Mouse (Mus musculus) intestine, postnatal 0 days (tissue): ENCODE results near the gene Knl1. TPM values are rescaled to one million over a fixed set of nuclear protein-coding genes. Genes with fewer than 3 reads are reported as not detected.

Experiments used
- ATAC-seq: fragments of 200-750 bp; cut with Nextera tagmentation; 2 replicates; pipeline ENCODE4 v1.8.0; 2017; ENCODE audit warnings: mild to moderate bottlenecking, moderate TSS enrichment, moderate library complexity
- H3K27ac ChIP-seq: fragments of 300-500 bp; sonication (generic); 2 replicates; pipeline ENCODE4 v1.5.1; 2014; ENCODE audit warnings: mild to moderate bottlenecking, low read depth, low read length, moderate library complexity
- H3K27me3 ChIP-seq: fragments of 300-500 bp; sonication (generic); replicated peaks from 2 replicates; pipeline ENCODE4 v1.6.1; 2014; ENCODE audit warnings: low read length, mixed read lengths; ENCODE audit not compliant: control insufficient read depth, insufficient read depth
- H3K36me3 ChIP-seq: fragments of 300-500 bp; sonication (generic); 2 replicates; pipeline ENCODE4 v1.6.1; 2014; ENCODE audit warnings: mild to moderate bottlenecking, moderate library complexity; ENCODE audit not compliant: control insufficient read depth, insufficient read depth
- H3K4me1 ChIP-seq: fragments of 300-500 bp; sonication (generic); replicated peaks from 2 replicates; pipeline ENCODE4 v1.6.1; 2014; ENCODE audit warnings: antibody characterized with exemption, low read length, mixed read lengths; ENCODE audit not compliant: control insufficient read depth, insufficient read depth
- H3K4me2 ChIP-seq: fragments of 300-500 bp; sonication (generic); replicated peaks from 2 replicates; pipeline ENCODE4 v1.6.1; 2014; ENCODE audit warnings: low read depth, mild to moderate bottlenecking, moderate library complexity
- H3K4me3 ChIP-seq: fragments of 300-500 bp; sonication (generic); 2 replicates; pipeline ENCODE4 v1.5.1; 2014; ENCODE audit warnings: low read depth, low read length
- H3K9ac ChIP-seq: fragments of 300-500 bp; sonication (generic); 2 replicates; pipeline ENCODE4 v1.6.1; 2014; ENCODE audit warnings: mild to moderate bottlenecking, low read depth, low read length
- H3K9me3 ChIP-seq: fragments of 300-500 bp; sonication (generic); 2 replicates; pipeline ENCODE4 v1.6.1; 2016; ENCODE audit warnings: mixed run types; ENCODE audit not compliant: control insufficient read depth
- CTCF ChIP-seq: sonication (generic); IDR thresholded peaks from 2 replicates; pipeline ENCODE4 v1.5.1; 2016; ENCODE audit warnings: low read depth, mild to moderate bottlenecking, control low read depth, antibody characterized with exemption, moderate library complexity
- WGBS: fragments of 180-500 bp; shearing (Covaris S2); extraction: QIAGEN DNeasy Blood & Tissue Kit; methylation state at CpG from one replicate; pipeline ENCODE4 v1.1.7; 2014; 5-methylcytosine and 5-hydroxymethylcytosine counted together
- polyA plus RNA-seq: library from polyadenylated mRNA; unstranded; fragments of >200 nt; fragmentation: Nextera tagmentation; extraction: Ambion mirVana; gene quantifications from 2 replicates; pipeline ENCODE4 v1.2.1, GENCODE M21; 2015

Knl1 gene
- polyA plus RNA-seq, 1 experiment from 2014 or later, result 15.2 TPM

- no peak for ATAC-seq
- Histone ChIP-seq H3K36me3 (no peaks in the 10 kb centered on the region), H3K27ac (no peak overlapping the region), H3K4me3 (no peak overlapping the region), H3K9me3 (no peaks in the 10 kb centered on the region), H3K9ac (no peak overlapping the region), H3K4me1 (0 out of 2 replicates have a peak, but pooled peaks cover 9% of the 10 kb centered on the region), H3K27me3 (no peaks in the 10 kb centered on the region), H3K4me2 (no peak overlapping the region)
- 45% methylated on average over 4 of the region's 4 CpGs for WGBS
- no peak for TF ChIP-seq CTCF
Observed at GRCm38 (mm10) chr2:119050132-119050650, 3.3 kb downstream of the Knl1 start.

- H3K27ac ChIP-seq, result no peak overlapping the region
- H3K4me3 ChIP-seq, result no peak overlapping the region
- no peaks in the 10 kb centered on the region for H3K9me3 ChIP-seq
- H3K27me3 ChIP-seq, result no peaks in the 10 kb centered on the region
- H3K9ac ChIP-seq, result no peak overlapping the region
- 77% methylated on average over 2 of the region's 2 CpGs for WGBS
- no peak for TF ChIP-seq CTCF
- no peaks in the 10 kb centered on the region for H3K4me1 ChIP-seq
- peaks cover 14% of the 10 kb centered on the region for H3K36me3 ChIP-seq
- no peak for ATAC-seq
- no peak overlapping the region for H3K4me2 ChIP-seq
Observed at GRCm38 (mm10) chr2:119060139-119060538, 13.2 kb downstream of the Knl1 start.

- TF ChIP-seq CTCF, result no peak
- no peak overlapping the region for H3K4me2 ChIP-seq
- no peaks in the 10 kb centered on the region for H3K9me3 ChIP-seq
- no peaks in the 10 kb centered on the region for H3K27me3 ChIP-seq
- WGBS, result 90% methylated on average over 4 of the region's 4 CpGs
- peaks cover 26% of the 10 kb centered on the region for H3K36me3 ChIP-seq
- H3K4me1 ChIP-seq, result no peaks in the 10 kb centered on the region
- H3K4me3 ChIP-seq, result no peak overlapping the region
- no peak for ATAC-seq
- no peak overlapping the region for H3K9ac ChIP-seq
- no peak overlapping the region for H3K27ac ChIP-seq
Observed at GRCm38 (mm10) chr2:119072397-119072796, 25.5 kb downstream of the Knl1 start.

GRCm38 (mm10) chr2:119086156-119086555 lies 39.2 kb downstream of the Knl1 start:
- Histone ChIP-seq H3K36me3 (peaks cover 12% of the 10 kb centered on the region), H3K27me3 (no peaks in the 10 kb centered on the region), H3K4me1 (no peaks in the 10 kb centered on the region), H3K27ac (no peak overlapping the region), H3K9me3 (no peaks in the 10 kb centered on the region), H3K9ac (no peak overlapping the region), H3K4me3 (no peak overlapping the region), H3K4me2 (no peak overlapping the region)
- no peak for TF ChIP-seq CTCF
- 90% methylated on average over 2 of the region's 2 CpGs for WGBS
- no peak for ATAC-seq

GRCm38 (mm10) chr2:119101552-119101951 lies 54.6 kb downstream of the Knl1 start:
- Histone ChIP-seq H3K36me3 (peaks cover 25% of the 10 kb centered on the region), H3K27me3 (no peaks in the 10 kb centered on the region), H3K27ac (no peak overlapping the region), H3K9ac (no peak overlapping the region), H3K4me3 (no peak overlapping the region), H3K4me1 (no peaks in the 10 kb centered on the region), H3K9me3 (no peaks in the 10 kb centered on the region), H3K4me2 (no peak overlapping the region)
- ATAC-seq, result no peak
- no peak for TF ChIP-seq CTCF

- WGBS, result 66% methylated on average over 5 of the region's 5 CpGs
- H3K27me3 ChIP-seq, result no peaks in the 10 kb centered on the region
- H3K4me1 ChIP-seq, result no peaks in the 10 kb centered on the region; the same call in 1 of the 2 replicates
- no peak overlapping the region for H3K4me2 ChIP-seq
- no peaks in the 10 kb centered on the region for H3K9me3 ChIP-seq
- H3K36me3 ChIP-seq, result peaks cover 12% of the 10 kb centered on the region
- no peak overlapping the region for H3K4me3 ChIP-seq
- TF ChIP-seq CTCF, result no peak
- H3K27ac ChIP-seq, result no peak overlapping the region
- ATAC-seq, result no peak
- H3K9ac ChIP-seq, result no peak overlapping the region
Observed at GRCm38 (mm10) chr2:119106583-119106982, 59.7 kb downstream of the Knl1 start.

GRCm38 (mm10) chr2:119108554-119108953 lies 61.6 kb downstream of the Knl1 start:
- H3K9ac ChIP-seq, result no peak overlapping the region
- no peak overlapping the region for H3K4me2 ChIP-seq
- H3K9me3 ChIP-seq, result no peaks in the 10 kb centered on the region
- 55% methylated on average over 4 of the region's 4 CpGs for WGBS
- no peak overlapping the region for H3K4me3 ChIP-seq
- TF ChIP-seq CTCF, result no peak
- no peak for ATAC-seq
- H3K36me3 ChIP-seq, result no peaks in the 10 kb centered on the region
- no peaks in the 10 kb centered on the region for H3K27me3 ChIP-seq
- H3K4me1 ChIP-seq, result no peaks in the 10 kb centered on the region; the same call in 1 of the 2 replicates
- no peak overlapping the region for H3K27ac ChIP-seq
